Comparison of ENCODE assay signal across 9 mouse cellular contexts in the genomic region with DNA sequence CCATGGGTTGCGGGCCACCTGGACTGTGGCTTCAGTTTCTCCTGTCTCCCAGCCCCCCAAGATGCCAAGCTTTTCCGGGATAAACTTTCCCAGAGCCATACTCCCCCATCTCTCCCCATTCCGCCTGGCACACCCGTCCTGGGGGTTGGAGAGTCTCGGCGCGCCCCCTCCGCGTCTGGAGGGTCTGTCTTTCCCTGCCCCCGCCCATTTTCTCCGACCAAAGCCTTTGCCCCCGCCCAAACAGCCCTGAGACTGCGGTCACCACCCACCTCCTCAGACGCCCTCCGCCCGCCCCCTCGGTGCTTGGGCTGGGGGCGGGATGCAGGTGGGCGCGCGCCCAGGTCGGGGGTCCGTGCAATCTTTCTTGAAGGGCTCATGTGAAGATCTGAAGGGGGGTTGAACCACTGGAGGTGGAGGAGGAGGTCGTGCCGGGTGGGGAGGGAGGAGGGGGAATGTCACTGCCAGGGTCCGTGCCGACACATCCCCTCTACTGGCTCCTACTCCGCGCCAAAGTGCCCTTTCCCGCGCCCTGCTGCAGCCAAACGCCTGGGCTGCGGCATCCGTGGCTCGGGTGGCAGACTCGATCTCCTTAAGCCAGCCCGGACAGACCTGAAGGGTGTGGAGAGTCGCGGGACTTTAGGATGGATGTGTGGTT. TPM values are rescaled to one million over a fixed set of nuclear protein-coding genes. Genes with fewer than 3 reads are reported as not detected.
A peak's percentile ranks its signal among the peaks of the same experiment; 100 is the strongest.
DNase-seq lines count a peak whose midpoint lies in the region; ATAC-seq lines count a peak whose summit lies in the region.
"Had no signal": no experiment of that assay in that cellular context is flagged by ENCODE, and none has a peak within 500 bp of the region (broad histone marks: within the 10 kb centered on the region; RNA-seq: fewer than 3 reads in every experiment).

No protein-coding gene starts in this region.

- H3K4me2 ChIP-seq in heart, embryonic 15.5 days = peak overlapping the region; percentile 62
- peak overlapping the region; percentile 92 for H3K4me2 ChIP-seq in forebrain, embryonic 11.5 days (ENCODE audit: low read depth, low read length, severe bottlenecking)
- peak overlapping the region; percentile 60 for H3K4me2 ChIP-seq in limb, embryonic 15.5 days

- WGBS in heart, embryonic 15.5 days = 2% methylated on average over 39 of the region's 39 CpGs
- 1% methylated on average over 39 of the region's 39 CpGs for WGBS in forebrain, embryonic 11.5 days
- 2% methylated on average over 35 of the region's 39 CpGs for WGBS in limb, embryonic 15.5 days

- no peak for ATAC-seq in heart, embryonic 15.5 days (replicated peaks; ENCODE audit: insufficient number of reproducible peaks, insufficient read depth, low FRiP score, low read depth)
- no peak for ATAC-seq in forebrain, embryonic 11.5 days (replicated peaks; ENCODE audit: low FRiP score)
- no peak for ATAC-seq in limb, embryonic 15.5 days (ENCODE audit: insufficient number of reproducible peaks, low FRiP score, low TSS enrichment, low read depth)
- no peak for ATAC-seq in monocyte, adult 5-6 weeks (replicated peaks; ENCODE audit: insufficient number of reproducible peaks, low FRiP score, low TSS enrichment, poor library complexity, severe bottlenecking)

- peak overlapping the region; percentile 40 for H3K4me3 ChIP-seq in heart, embryonic 15.5 days
- H3K4me3 ChIP-seq in forebrain, embryonic 11.5 days (ENCODE audit: low read depth, low read length) = peak overlapping the region; percentile 54
- peak overlapping the region; percentile 36 for H3K4me3 ChIP-seq in limb, embryonic 15.5 days

- intact Hi-C loops in heart, postnatal 10 days (cut with DNase I) = no loop called here

- peaks cover 74% of the 10 kb centered on the region for H3K27me3 ChIP-seq in heart, embryonic 15.5 days
- H3K27me3 ChIP-seq in forebrain, embryonic 11.5 days (ENCODE audit: control insufficient read depth, insufficient read depth, low read length) = peaks cover 36% of the 10 kb centered on the region
- H3K27me3 ChIP-seq in limb, embryonic 15.5 days = peaks cover 74% of the 10 kb centered on the region

- H3K4me1 ChIP-seq in heart, embryonic 15.5 days (replicated peaks) = peaks cover 9% of the 10 kb centered on the region
- H3K4me1 ChIP-seq in forebrain, embryonic 11.5 days (replicated peaks; ENCODE audit: control insufficient read depth, insufficient read depth, low read length) = peaks cover 9% of the 10 kb centered on the region
- peaks cover 23% of the 10 kb centered on the region for H3K4me1 ChIP-seq in limb, embryonic 15.5 days

- H3K36me3 ChIP-seq in heart, embryonic 15.5 days = no peaks in the 10 kb centered on the region
- H3K36me3 ChIP-seq in forebrain, embryonic 11.5 days (ENCODE audit: control insufficient read depth, insufficient read depth, low read length) = no peaks in the 10 kb centered on the region
- no peaks in the 10 kb centered on the region for H3K36me3 ChIP-seq in limb, embryonic 15.5 days

- DNase-seq in heart, postnatal 10 days = no peak
- peak; percentile 51 for DNase-seq in R1 (ENCODE audit: low read depth, low spot score)
- DNase-seq in forebrain, embryonic 11.5 days (ENCODE audit: low spot score) = peak; percentile 56
- DNase-seq in ovary, adult 18-20 months (ENCODE audit: low spot score) = no peak
- no peak for DNase-seq in spleen, postnatal 4 days (ENCODE audit: low spot score in 2 of 2)

- H3K9ac ChIP-seq in heart, embryonic 15.5 days = no peak overlapping the region
- peak overlapping the region; percentile 67 for H3K9ac ChIP-seq in forebrain, embryonic 11.5 days (ENCODE audit: low read length)
- H3K9ac ChIP-seq in limb, embryonic 15.5 days = no peak overlapping the region

- H3K27ac ChIP-seq in heart, embryonic 15.5 days = no peak overlapping the region
- no peak overlapping the region for H3K27ac ChIP-seq in forebrain, embryonic 11.5 days (ENCODE audit: low read depth, low read length)
- no peak overlapping the region for H3K27ac ChIP-seq in limb, embryonic 15.5 days

- H3K9me3 ChIP-seq in heart, embryonic 15.5 days (replicated peaks) = no peaks in the 10 kb centered on the region
- H3K9me3 ChIP-seq in forebrain, embryonic 11.5 days (ENCODE audit: control insufficient read depth, low read length) = no peaks in the 10 kb centered on the region
- H3K9me3 ChIP-seq in limb, embryonic 15.5 days = no peaks in the 10 kb centered on the region

RNA-seq across cellular contexts. Expression of a gene that starts 1.0 kb away (rescaled TPM):
- polyA plus RNA-seq in heart, embryonic 15.5 days (2015; fragmentation: Nextera tagmentation; extraction: Ambion mirVana) = 0.06 and 0.37 TPM in 2 replicates
- under 1 TPM; 0.15 to 0.22 TPM for total RNA-seq in heart, postnatal 10 days (2021)
- 1.3 and 1.6 TPM in 2 replicates for polyA plus RNA-seq in forebrain, embryonic 11.5 days (2014; fragmentation: Nextera tagmentation; extraction: Ambion mirVana)
- polyA plus RNA-seq in limb, embryonic 15.5 days (2015; fragmentation: Nextera tagmentation; extraction: Ambion mirVana) = 0.13 and 0.15 TPM in 2 replicates
- total RNA-seq in monocyte, adult 5-6 weeks (2017) = not detected in 3 replicates

RNA-seq across cellular contexts. Expression of a gene that starts 17.9 kb away (rescaled TPM):
- not detected in 2 replicates for polyA plus RNA-seq in heart, embryonic 15.5 days (2015; fragmentation: Nextera tagmentation; extraction: Ambion mirVana)
- not detected for total RNA-seq in heart, postnatal 10 days (2021)
- 0.13 and 0.27 TPM in 2 replicates for polyA plus RNA-seq in forebrain, embryonic 11.5 days (2014; fragmentation: Nextera tagmentation; extraction: Ambion mirVana)
- not detected in 2 replicates for polyA plus RNA-seq in limb, embryonic 15.5 days (2015; fragmentation: Nextera tagmentation; extraction: Ambion mirVana)
- total RNA-seq in monocyte, adult 5-6 weeks (2017) = not detected in 3 replicates
- polyA plus RNA-seq: large intestine, adult 2 months had no signal

Comparison
In these comparisons a context has a peak if more than half of its experiments do, and no peak if none do; other contexts are left out.
1. DNase-seq: peak in R1 (single experiment) and forebrain, embryonic 11.5 days (single experiment); none in heart, postnatal 10 days (0 of 2), ovary, adult 18-20 months (single experiment) and spleen, postnatal 4 days (0 of 2).
2. Peak in every context shown above with its lines, with median percentiles within 50 percentile points of each other: H3K4me2 ChIP-seq and H3K4me3 ChIP-seq.